Mouse (Mus musculus): Measurements from ENCODE around the gene Pan2.
"Not testable (repeated sequence)": the region's sequence is repeated elsewhere in the genome, so short reads cannot be mapped to it uniquely, and the experiment has no call there.

The Pan2 gene

DNA sequence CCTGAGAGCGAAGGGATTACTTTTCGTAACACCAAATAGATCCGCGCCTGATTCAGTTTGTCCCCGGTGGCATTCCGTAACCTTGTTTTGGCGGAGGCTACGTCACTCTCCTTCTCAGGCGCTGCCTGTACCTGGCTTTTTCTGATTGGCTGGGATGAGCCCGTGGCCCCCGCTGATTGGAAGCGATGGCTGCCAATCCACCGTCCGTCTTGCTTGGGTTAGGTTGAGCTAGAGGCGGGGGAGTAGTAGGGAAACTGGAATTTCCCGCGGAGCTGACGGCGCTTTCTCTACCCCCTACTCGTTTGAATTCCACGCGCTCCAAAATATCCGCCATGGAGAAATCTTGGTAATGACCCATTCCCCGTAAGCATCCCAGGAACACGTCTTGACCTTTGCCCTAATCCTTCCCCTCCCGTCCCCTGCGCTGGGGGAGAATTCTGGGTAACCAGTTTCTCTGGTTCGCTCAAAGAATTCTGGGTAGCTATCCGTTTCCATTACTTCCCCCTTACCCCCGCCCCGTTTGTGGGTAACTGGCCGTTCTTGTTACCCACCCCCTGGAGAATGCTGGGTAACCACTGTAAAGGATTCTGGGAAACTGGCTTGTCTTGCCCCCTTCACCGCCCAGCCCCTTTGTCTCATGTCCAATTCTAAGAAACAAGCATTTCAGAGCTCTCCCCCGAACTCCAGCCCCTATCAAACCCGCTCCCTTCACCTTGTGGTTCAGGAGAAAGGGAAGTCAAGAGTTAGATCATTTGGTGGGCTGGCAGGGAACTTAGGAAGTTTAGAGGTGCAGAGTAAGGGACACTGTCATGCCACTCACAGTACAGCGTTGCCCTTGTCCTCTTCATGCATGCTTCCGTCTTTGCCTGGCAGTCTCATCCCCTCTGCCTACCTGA, at the start of gene Pan2:
Gene Pan2 (plus strand): TSS at position 210 of the 896 bp plus-strand sequence.
- peak; percentile 100 for DNase-seq (ENCODE audit: low spot score)

DNA sequence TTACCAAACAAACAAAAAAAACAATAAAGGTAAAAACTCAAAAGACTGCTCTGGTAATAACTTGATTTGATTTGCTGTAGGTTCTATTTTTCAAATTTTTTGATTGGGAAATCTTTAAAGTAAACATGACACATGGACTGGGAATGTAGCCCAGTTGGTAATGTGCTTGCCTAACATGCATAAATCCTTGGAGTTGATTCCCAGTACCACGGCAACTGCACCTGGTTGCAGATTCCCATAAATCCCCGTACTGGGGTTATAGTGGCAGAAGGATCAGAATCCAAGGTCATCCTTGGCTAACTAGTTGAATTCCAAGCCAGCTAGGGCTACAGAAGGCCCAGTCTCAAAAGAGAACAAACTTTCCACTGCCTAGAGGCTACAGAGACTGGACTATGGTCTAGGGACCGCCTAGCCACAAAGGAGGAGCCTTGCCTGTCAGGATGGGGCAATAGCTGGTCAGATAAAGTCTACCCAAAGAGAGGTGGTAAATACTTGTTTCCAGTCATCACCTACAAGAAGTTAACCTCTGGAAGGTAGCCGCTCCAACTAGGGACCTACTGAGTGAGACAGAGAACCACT, 49.4 kb upstream of the Pan2 start, which contains the start of gene Apon:
Gene Apon (plus strand): TSS at position 420 of the 579 bp plus-strand sequence.
- peak; percentile 19 for DNase-seq (ENCODE audit: low spot score)

DNA sequence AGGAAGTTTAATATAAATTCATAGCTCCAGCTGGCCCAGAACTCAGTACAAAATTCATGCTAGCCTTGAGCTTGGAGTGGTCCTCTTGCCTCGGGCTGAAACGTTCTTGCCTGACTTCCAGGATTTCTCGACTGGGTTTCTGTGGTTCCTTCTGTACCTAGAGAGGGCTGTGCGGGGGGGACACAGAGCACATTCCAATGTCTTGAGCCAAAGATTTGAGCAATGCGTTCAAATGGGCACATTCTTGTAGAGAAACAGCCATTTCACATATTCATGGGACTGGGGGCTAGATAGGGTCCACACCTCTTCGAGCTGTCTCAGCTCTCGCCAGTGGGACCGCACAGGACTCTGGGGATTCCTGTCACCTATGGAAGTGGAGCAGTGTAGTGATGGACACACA, 47.2 kb upstream of the Pan2 start:
- DNase-seq (ENCODE audit: low spot score), result no peak

DNA sequence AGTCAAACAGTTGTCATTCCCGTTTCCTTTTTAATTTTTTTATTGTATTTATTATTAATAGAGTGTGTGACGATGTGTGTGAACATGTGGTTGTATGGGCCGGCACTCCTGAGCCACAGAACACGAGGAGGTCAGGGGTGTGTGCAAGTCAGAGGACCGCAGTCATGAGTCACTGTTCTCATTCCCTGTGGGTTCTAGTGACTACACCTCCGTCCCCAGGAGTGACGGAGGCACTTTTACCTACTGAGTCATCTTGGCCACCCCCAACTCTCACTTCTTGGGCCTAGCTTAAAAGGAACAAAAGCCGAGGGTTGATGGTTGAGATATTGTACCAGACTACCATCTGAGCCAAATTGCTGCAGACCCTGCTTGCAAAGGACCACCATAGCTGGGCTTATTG, 46.8 kb upstream of the Pan2 start:
- no peak for DNase-seq (ENCODE audit: low spot score)

DNA sequence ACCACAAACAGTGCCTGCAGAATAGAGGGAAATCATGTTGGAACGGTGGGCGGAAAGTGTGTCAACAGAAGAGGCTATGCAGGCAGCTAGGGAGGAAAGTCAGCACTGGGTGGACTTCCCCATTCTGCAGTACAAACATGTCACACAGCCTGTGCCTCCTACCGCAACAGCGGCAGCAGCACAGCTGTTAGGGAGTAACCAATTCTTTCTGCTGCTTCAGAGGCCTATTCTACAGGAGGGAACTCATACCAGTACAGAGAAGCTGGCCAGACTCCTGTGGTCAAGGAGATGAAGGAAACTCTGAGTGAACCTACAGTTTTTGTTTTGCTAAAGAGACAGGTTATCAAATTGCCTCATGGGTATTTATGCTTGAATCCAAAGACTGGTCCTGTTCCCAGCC, 44.2 kb upstream of the Pan2 start:
- DNase-seq (ENCODE audit: low spot score), result peak; percentile 42

DNA sequence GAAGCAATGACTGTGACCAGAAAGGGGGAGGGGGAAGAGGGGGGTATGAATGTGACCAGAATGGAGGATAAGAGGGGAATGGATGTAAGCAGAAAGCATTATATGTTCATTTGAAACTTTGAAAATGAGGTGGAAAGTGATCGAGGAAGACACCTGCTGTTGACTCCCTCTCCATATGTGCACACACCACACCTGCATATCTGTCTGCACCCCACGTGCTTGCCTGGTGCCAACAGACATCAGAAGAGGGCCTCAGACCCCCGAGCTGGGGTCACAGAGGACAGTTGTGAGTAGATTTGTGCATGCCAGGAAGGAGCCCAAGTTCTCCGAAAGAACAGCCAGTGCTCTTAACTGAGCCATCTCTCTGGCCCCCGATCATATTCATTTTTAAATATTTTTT, 43.2 kb upstream of the Pan2 start:
- no peak for DNase-seq (ENCODE audit: low spot score)

DNA sequence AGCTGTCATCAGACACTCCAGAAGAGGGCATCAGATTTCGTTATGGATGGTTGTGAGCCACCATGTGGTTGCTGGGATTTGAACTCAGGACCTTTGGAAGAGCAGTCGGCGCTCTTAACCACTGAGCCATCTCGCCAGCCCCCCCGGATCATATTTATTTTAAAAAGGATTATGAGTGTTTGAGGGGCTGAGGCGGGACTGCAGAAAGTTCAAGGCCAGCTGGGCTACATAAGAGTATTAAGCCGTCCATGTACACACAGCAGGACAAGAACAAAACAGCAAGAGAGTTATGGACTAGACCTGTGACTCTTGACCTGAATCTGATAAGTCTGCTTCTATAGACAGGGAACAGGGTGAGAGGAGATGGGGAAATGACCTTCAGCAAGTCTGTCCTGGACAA, 42.8 kb upstream of the Pan2 start:
- not testable (repeated sequence) for DNase-seq (ENCODE audit: low spot score)

DNA sequence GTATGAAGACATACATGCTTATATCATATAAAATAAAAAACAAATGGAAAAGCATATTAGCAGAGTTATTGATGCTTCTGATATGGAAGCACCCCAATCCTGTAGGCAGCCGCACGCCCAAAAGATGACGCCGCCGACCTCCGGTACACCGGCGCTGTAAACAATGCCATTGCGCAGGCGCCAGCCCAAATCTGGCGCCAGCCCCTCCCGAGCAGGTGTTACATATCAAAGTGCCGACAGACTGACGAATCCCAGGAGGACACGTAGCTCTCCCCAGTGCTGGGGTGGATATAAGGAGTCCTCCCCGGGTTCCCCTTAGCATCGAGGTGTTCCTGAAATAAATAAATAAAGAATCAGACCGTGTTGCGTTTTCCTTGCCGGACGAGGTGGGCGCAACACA, 40.8 kb upstream of the Pan2 start:
- no peak for DNase-seq (ENCODE audit: low spot score)

DNA sequence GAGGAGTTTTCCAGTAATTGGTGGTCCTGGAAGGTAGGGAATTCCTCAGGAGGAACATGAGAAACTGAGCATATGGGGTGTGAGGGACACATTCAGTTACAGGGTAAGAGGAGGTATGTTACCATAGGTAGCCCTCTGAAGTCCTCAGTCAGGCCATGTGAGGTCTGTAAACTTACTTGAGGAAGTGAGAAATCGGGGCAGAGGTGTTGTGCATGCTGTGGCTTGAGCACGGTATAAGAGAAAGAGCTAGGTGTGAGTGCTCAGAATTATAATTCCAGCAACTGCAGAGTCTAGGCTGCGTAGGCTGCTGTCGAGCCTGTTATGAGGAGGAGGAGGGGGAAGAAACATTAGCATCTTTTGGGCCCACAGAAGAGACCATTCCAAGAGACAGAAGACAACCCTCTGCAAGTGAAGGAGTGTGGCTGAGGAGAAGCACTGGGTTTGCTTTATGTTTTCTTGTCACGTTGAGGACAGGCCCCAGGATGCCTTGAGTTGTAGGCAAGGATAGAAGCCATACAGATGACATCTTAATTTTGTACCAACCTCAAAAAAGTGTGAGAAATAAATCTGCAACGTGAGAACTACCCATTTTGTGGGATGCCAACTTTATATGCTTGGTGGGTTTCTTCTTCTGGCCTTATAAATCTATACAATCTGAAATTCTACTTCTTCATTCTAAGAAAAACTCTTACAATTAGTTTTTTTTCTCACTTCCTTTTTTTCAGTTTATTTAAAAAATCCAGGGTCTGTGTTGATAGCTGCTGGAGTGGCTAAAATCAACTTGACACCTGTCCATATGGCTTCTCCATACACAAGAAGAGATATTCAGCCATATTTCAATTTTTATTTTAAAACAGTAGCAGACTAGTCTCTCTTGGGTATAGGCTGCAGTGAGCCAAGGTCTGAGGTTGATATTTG, 39.5 kb upstream of the Pan2 start:
- DNase-seq (ENCODE audit: low spot score), result no peak

DNA sequence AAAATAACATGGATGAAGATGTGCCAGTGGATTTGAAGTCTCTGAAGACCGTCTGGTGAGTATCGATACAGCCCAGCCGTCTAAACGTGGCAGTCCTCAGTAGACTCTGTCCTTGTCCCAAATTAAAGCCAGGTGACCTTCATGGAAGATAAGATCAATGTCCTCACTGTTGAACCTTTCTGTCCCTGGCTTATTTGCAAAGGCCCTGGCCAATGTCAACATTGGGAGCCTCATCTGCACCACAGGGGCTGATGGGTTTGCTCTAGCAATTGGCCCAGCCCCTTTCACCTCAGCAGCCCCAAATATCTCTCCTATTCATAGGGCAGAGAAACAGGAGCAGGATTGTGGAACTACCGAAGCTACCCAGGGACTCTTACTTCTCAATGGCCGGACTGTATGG, 34.8 kb upstream of the Pan2 start, which contains the start of gene Apof:
Gene Apof (plus strand): TSS at position 301 of the 400 bp plus-strand sequence.
- no peak for DNase-seq (ENCODE audit: low spot score)

DNA sequence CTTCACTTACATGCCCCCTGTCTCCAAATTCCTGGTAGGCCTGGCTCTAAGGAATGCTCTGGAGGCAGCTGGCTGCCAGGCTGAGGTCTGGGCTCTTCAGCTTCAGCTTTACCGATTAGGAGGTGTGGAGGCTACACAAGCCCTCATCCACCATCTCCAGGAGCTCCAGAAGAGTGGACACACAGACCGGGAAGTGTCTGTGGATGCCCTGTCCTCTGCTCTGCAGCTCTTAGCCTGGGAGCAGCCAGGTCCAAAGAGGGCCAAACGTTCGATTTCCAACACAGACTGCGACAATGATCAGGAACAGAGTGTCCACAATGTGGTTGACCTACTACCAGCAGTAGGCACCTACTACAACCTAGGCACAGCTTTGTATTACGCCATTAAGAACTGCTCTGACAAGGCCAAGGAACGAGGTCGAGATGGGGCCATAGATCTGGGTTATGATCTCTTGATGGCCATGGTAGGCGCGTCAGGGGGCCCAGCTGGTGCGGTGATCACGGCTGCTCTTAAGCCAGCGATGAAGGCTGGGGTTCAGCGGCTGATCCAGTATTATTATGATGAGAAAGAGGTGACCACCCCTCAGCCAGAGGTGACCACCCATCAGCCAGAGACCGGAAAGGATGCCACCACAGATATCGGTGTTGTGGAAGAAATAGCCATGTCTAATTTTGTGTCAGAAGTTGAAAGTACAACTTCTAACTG, 33.8 kb upstream of the Pan2 start:
- DNase-seq (ENCODE audit: low spot score), result no peak

DNA sequence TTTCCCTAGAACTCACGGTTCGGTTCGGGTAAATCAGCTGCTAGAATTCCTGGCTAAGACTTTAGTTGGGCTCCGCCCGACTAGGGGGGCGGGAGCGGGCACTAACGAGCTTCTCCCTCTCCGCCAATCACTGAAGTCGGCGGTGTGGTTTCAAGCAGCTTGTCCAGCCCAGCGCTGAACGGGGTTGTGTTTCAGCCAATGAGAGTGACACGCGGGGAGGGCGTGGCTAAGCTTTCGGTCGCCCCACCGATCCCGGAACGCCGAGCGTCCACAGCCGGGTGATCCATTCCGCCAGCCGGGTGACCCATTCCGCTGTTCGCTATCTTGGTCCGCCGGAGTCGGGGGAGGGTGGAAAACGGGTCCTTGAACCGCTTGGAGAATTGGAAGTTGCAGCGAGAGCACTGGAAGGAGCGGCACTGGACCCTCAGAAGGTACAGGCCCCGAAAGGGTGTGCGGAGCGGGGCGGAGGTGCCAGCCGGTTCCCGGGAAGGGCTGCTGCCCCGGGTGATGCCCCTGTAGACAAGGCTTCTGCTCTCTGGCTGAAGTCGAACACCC, 32.8 kb upstream of the Pan2 start, which contains the start of gene Stat2:
Gene Stat2 (plus strand): TSS at position 273 of the 555 bp plus-strand sequence.
- peak; percentile 99 for DNase-seq (ENCODE audit: low spot score)

DNA sequence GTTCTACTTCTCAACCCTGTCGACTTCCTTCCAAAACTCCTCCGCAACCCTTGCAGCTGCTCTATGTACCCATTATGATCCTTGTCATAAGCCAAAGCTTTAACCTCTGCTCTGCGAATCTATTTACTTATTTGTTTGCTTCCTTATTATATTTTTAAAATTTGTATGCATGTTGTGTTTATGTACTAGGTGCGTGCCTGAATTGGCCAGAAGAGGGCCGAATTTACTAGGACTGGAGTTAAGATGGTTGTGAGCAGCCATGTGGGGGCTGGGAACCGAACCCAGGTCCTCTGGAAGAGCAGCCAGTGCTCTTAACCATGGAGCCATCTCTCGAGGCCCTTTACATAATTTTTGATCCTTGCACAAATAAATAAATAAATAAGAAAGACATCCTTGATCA, 32.3 kb upstream of the Pan2 start:
- no peak for DNase-seq (ENCODE audit: low spot score)

DNA sequence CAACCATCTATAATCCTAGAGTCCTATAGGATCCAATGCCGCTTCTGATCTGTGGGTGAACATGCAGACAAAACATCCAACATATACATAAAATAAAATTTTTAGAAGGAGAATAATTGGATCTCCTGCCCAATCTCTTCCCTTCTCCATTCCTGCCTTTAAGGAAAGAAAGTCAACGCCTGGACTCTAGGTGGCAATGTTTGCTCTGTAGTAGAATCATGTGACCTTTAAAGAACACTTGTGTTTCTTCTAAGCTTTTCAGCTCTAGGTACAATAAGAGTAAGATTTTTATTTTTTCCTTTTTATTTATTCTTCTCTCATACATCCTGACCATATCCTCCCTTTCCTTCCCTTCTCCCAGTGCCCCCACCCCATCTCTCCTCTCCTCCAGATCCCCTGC, 31.3 kb upstream of the Pan2 start:
- peak; percentile 30 for DNase-seq (ENCODE audit: low spot score)

DNA sequence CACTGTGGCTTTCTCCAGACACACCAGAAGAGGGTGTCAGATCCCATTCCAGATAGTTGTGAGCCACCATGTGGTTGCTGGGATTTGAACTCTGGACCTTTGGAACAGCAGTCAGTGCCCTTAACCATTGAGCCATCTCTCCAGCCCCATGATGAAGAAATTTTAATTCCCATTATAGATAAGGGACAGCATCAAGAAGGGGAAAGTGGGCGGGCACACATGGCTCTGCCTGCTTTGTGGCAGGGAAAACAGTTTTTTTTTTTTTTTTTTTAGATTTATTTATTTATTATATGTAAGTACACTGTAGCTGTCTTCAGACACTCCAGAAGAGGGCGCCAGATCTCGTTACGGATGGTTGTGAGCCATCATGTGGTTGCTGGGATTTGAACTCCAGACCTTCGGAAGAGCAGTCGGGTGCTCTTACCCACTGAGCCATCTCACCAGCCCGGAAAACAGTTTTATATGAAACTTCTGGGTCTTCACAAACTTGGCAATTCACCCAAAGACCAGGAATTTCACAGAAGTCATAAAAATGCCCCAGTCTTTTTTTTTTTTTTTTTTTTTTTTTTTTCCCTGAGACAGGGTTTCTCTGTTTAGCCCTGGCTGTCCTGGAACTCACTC, 30.2 kb upstream of the Pan2 start:
- not testable (repeated sequence) for DNase-seq (ENCODE audit: low spot score)

DNA sequence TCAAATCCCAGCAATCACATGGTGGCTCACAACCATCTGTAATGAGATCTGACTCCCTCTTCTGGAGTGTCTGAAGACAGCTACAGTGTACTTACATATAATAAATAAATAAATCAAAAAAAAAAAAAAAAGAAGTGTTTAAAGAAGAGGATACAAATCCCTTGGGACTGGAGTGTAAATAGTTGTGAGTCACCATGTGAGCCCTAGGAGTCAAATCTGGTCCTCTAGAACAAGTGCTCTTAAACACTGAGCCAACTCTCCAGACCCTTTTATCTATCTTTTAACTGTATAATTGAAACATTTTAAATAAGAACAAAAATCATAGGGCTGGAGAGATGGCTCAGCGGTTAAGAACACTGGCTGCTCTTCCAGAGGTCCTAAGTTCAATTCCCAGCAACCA, 27.8 kb upstream of the Pan2 start:
- not testable (repeated sequence) for DNase-seq (ENCODE audit: low spot score)

DNA sequence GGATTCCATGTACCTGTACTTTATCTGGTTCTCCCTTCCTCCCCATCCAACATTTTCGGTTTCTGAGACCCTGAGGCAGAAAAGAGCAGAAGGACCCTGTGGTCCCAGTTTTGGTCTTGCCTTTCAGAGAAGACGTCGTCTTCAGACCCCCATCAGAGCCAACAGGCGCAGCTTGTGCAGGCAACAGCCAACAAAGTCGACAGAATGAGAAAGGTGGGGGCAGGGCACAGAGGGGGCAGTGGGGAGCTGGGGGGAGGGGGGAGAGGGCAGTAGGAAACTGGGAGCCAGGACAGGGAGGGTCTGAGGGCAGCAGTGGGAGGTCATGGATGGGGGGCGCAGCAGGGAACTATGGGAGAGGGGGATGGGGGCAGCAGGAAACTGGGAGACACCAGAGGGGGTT, 25.0 kb upstream of the Pan2 start:
- DNase-seq (ENCODE audit: low spot score), result no peak

DNA sequence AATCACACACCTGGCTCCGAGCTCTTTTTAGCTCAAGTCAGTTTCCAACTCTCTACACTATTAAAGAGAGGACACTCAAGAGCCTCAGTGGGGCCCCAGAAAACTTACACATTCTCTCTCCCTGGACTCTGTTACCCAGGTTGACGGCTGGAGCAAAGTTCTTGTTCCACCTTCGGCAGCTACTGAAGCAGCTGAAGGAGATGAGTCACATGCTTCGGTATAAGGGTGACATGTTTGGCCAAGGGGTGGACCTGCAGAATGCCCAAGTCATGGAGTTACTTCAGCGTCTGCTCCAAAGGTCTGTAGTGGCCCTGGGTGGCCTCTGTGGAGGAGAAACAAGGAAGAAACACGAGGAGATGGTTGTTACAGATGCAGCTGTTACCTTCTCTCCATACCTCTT, 22.2 kb upstream of the Pan2 start:
- no peak for DNase-seq (ENCODE audit: low spot score)

DNA sequence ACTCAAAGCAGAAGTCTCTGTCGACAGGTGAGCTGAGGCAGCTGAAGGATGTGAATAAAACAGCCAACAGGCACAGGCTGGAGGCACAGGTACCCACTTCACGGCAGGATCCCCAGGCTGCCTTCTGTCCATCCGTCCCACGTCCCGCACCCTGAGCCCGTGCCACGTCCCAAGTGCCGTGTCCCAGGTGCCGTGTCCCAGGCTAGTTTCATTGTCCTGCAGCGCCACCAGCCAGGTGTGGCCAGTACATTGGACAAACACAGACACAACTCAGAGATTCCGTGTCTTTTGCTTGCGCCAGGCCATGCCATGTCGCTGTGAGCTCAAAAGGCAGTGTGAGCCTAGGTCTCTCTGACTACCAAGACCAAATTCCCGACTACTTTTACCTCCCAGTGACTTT, 21.5 kb upstream of the Pan2 start:
- no peak for DNase-seq (ENCODE audit: low spot score)

DNA sequence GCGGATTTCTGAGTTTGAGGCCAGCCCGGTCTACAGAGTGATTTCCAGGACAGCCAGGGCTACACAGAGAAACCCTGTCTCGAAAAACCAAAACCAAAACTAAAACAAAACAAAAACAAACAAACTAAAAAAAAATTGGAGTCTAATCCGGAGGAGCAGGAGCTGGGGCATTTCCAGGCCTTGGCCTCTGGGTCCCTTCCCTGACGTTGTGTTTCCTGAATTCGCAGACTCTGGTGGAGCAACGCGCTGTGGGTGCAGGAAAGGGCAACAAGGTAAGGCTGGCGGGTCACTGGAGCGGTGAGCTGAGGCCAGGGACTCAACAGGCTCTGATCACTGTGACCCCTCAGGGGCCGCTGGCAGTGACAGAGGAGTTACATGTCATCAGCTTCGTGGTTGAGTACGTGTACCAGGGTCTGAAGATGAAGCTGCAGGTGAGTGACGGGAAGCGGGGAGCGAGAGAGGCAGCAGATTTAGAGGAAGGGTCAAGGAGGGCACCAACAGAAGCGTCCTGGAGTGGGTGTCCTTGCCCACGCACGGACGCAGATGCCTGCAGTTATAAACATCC, 20.2 kb upstream of the Pan2 start:
- DNase-seq (ENCODE audit: low spot score), result no peak
